Mouse (Mus musculus): Measurements from ENCODE around the gene Nop58. TPM values are rescaled to one million over a fixed set of nuclear protein-coding genes. Genes with fewer than 3 reads are reported as not detected.

Gene Nop58
- total RNA-seq, 2 experiments from 2014 or later, result 24.0 to 32.1 TPM

Other genes starting within 250 kb of the Nop58 start
- 1 to 10 TPM; 6.6 to 7.8 TPM for gene Fzd7, start 202.5 kb upstream of the Nop58 start, total RNA-seq (2021)
- under 1 TPM in 1 of 2 experiments, not detected in 1; 0.28 TPM for gene Gm973, start 168.7 kb upstream of the Nop58 start, total RNA-seq (2021)
- 10 to 100 TPM; 60.7 to 62.3 TPM for gene Sumo1, start 14.1 kb upstream of the Nop58 start, total RNA-seq (2021)
- gene Bmpr2, start 78.4 kb downstream of the Nop58 start, total RNA-seq (2021), result 10 to 100 TPM; 46.1 to 46.3 TPM
- gene Fam117b, start 228.0 kb downstream of the Nop58 start, total RNA-seq (2021), result 10 to 100 TPM; 14.3 to 19.3 TPM